Mouse (Mus musculus) myocyte (in vitro differentiated cells): ENCODE measurements around the gene Fstl1.

Source experiments
- POLR2A ChIP-seq: IDR thresholded peaks from one replicate; pipeline ENCODE4 v1.6.1; 2011; ENCODE audit warnings: low read depth, mild to moderate bottlenecking, control low read depth, moderate library complexity; ENCODE audit not compliant: insufficient read length
- TCF12 ChIP-seq: IDR thresholded peaks from one replicate; pipeline ENCODE4 v1.6.1; 2011; ENCODE audit warnings: mild to moderate bottlenecking, control low read depth; ENCODE audit not compliant: poor library complexity, insufficient read depth, severe bottlenecking

- TF ChIP-seq TCF12 (no peak), POLR2A (no peak)
Observed at GRCm38 (mm10) chr16:37817986-37818385, 41.3 kb downstream of the Fstl1 start.
